8 mouse cellular contexts compared by ENCODE assay signal in genomic region chr3:84921704-84922420, GRCm38 (mm10).
DNase-seq lines count a peak whose midpoint lies in the region; ATAC-seq and TF ChIP-seq lines count a peak whose summit lies in the region.
"Had no signal": no experiment of that assay in that cellular context is flagged by ENCODE, and none has a peak within 500 bp of the region (broad histone marks: within the 10 kb centered on the region; RNA-seq: fewer than 3 reads in every experiment).

No protein-coding gene starts in this region.

- no peaks in the 10 kb centered on the region for H3K27me3 ChIP-seq in kidney, adult 2 months (replicated peaks; ENCODE audit: control insufficient read depth, insufficient read depth, low read length)
- H3K27me3 ChIP-seq: liver, embryonic 13.5 days had no signal

- peaks cover 10% of the 10 kb centered on the region for H3K4me1 ChIP-seq in kidney, adult 2 months (ENCODE audit: control insufficient read depth, insufficient read depth, low read length)

- WGBS in kidney, adult 2 months: 66% methylated on average over 6 of the region's 6 CpGs
- 34% methylated on average over 6 of the region's 6 CpGs for WGBS in macrophage (ENCODE audit: missing documents)

- TF ChIP-seq POLR2A in kidney, adult 2 months (IDR thresholded peaks at IDR 0.05; ENCODE audit: low read depth, low read length): no peak

- H3K4me3 ChIP-seq in kidney, adult 2 months (ENCODE audit: insufficient read depth, low read depth, low read length): no peak overlapping the region
- H3K4me3 ChIP-seq in macrophage (ENCODE audit: inconsistent target): no peak overlapping the region
- H3K4me3 ChIP-seq: liver, embryonic 13.5 days had no signal

- ATAC-seq in granulocyte monocyte progenitor cell, adult 5-6 weeks (replicated peaks; ENCODE audit: poor library complexity, severe bottlenecking): peak; percentile 87

- 0 out of 2 replicates have a peak, but pooled peaks have one; percentile 16 for TF ChIP-seq CTCF in kidney, adult 2 months (conservative IDR thresholded peaks at IDR 0.05; ENCODE audit: insufficient read depth, insufficient read length, low read depth, low read length)

- no peaks in the 10 kb centered on the region for H3K36me3 ChIP-seq in kidney, adult 2 months (ENCODE audit: control insufficient read depth, insufficient read depth, low read length)
- no peaks in the 10 kb centered on the region for H3K36me3 ChIP-seq in macrophage (ENCODE audit: inconsistent target)
- H3K36me3 ChIP-seq: liver, embryonic 13.5 days had no signal

- DNase-seq in kidney, adult 2 months: peak; percentile 58
- DNase-seq in kidney, adult 11 months: no peak
- DNase-seq in MEL-GATA-1-ER (ENCODE audit: extremely low read depth, low read depth): peak; percentile 30
- peak; percentile 36 for DNase-seq in adrenal gland, postnatal 14 days
- no peak for DNase-seq in spleen, postnatal 36 days (ENCODE audit: low spot score in 2 of 2)
- DNase-seq: liver, embryonic 13.5 days had no signal

- no peak overlapping the region for H3K27ac ChIP-seq in kidney, adult 2 months (ENCODE audit: insufficient read depth, low read depth, low read length)
- H3K27ac ChIP-seq in macrophage: peak overlapping the region; percentile 27; the same call in 1 of the 2 replicates
- H3K27ac ChIP-seq: liver, embryonic 13.5 days had no signal

- peaks cover 89% of the 10 kb centered on the region for H3K79me2 ChIP-seq in macrophage (ENCODE audit: inconsistent target)

Comparison
In these comparisons a context has a peak if more than half of its experiments do, and no peak if none do; other contexts are left out.
1. DNase-seq: peak in kidney, adult 2 months (single experiment), MEL-GATA-1-ER (single experiment) and adrenal gland, postnatal 14 days (single experiment); none in kidney, adult 11 months (single experiment) and spleen, postnatal 36 days (0 of 2).